Comparison of ENCODE assay signal across 10 mouse cellular contexts in the genomic region with DNA sequence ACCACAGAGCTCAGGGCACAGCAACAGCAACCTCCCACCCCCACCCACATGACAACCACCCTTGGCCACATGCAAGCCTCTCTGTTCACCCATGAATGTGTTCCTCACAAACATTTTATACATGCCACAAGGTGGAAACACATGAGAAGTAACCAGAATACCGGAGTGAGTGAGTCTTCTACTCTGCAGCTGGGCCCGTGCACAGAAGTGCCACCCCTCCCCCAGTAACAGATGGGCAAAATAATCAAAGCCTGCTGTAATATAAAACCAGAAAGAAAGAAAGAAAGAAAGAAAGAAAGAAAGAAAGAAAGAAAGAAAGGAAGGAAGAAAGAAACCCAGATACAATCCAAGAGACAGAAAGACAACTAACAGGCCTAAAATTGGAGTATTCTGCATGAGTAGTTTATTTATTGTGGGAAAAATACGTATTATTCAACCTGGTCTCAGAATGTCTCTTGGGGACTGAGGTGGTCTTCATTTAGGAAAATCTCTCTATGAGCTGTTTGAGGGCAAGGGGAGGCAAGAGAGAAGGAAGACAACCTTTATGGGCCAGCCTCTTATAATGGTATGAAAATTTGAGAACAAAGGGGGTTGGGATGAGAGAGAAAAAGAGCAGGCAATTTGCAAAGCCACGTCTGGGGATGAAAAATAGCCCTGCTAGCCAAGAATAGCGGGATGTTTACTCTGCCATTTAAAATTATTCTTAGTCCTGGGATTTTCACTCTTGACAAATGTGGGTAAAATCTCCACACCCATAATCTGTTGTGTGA.
DNase-seq lines count a peak whose midpoint lies in the region; ATAC-seq lines count a peak whose summit lies in the region.
"Had no signal": no experiment of that assay in that cellular context is flagged by ENCODE, and none has a peak within 500 bp of the region (broad histone marks: within the 10 kb centered on the region; RNA-seq: fewer than 3 reads in every experiment).

No protein-coding gene starts in this region.

- peak overlapping the region; percentile 80 for H3K27ac ChIP-seq in hindbrain, embryonic 14.5 days
- peak overlapping the region; percentile 58 for H3K27ac ChIP-seq in midbrain, embryonic 16.5 days (ENCODE audit: low read length)
- H3K27ac ChIP-seq: embryonic facial prominence, embryonic 13.5 days had no signal

- ATAC-seq in hindbrain, embryonic 14.5 days (ENCODE audit: low FRiP score) = no peak
- no peak for ATAC-seq in midbrain, embryonic 16.5 days
- ATAC-seq in megakaryocyte progenitor cell, adult 5-6 weeks (replicated peaks; ENCODE audit: poor library complexity) = no peak

- peak; percentile 9 to 22 for DNase-seq in spleen, postnatal 36 days (ENCODE audit: low spot score in 2 of 2)
- no peak for DNase-seq in spleen, adult 18-20 months
- DNase-seq in hindbrain, embryonic 14.5 days (ENCODE audit: low spot score) = no peak
- no peak for DNase-seq in ovary, postnatal 36 days (ENCODE audit: low spot score)
- DNase-seq in testis, postnatal 14 days (ENCODE audit: low spot score) = no peak
- DNase-seq in urinary bladder, postnatal 36 days (ENCODE audit: low spot score in 2 of 2) = no peak
- DNase-seq: heart, adult 11 months had no signal

- H3K36me3 ChIP-seq in hindbrain, embryonic 14.5 days (replicated peaks; ENCODE audit: control insufficient read depth, insufficient read depth) = no peaks in the 10 kb centered on the region
- H3K36me3 ChIP-seq in midbrain, embryonic 16.5 days (ENCODE audit: control insufficient read depth, insufficient read depth, low read length) = no peaks in the 10 kb centered on the region
- H3K36me3 ChIP-seq: embryonic facial prominence, embryonic 13.5 days had no signal

- H3K4me2 ChIP-seq in hindbrain, embryonic 14.5 days (replicated peaks) = no peak overlapping the region
- H3K4me2 ChIP-seq in midbrain, embryonic 16.5 days (ENCODE audit: low read length) = no peak overlapping the region
- H3K4me2 ChIP-seq: embryonic facial prominence, embryonic 13.5 days had no signal

- no peaks in the 10 kb centered on the region for H3K9me3 ChIP-seq in hindbrain, embryonic 14.5 days (ENCODE audit: control insufficient read depth, low read length)
- H3K9me3 ChIP-seq in midbrain, embryonic 16.5 days (replicated peaks; ENCODE audit: control insufficient read depth, low read length, poor library complexity, severe bottlenecking) = no peaks in the 10 kb centered on the region
- H3K9me3 ChIP-seq: embryonic facial prominence, embryonic 13.5 days had no signal

- H3K4me3 ChIP-seq in hindbrain, embryonic 14.5 days (replicated peaks; ENCODE audit: low read length) = no peak overlapping the region
- H3K4me3 ChIP-seq in midbrain, embryonic 16.5 days (ENCODE audit: low read depth, low read length) = no peak overlapping the region
- H3K4me3 ChIP-seq: embryonic facial prominence, embryonic 13.5 days had no signal

- H3K27me3 ChIP-seq in hindbrain, embryonic 14.5 days (ENCODE audit: control insufficient read depth, insufficient read depth, low read length) = no peaks in the 10 kb centered on the region
- H3K27me3 ChIP-seq in midbrain, embryonic 16.5 days (ENCODE audit: control insufficient read depth, insufficient read depth, low read depth, low read length) = no peaks in the 10 kb centered on the region
- H3K27me3 ChIP-seq: embryonic facial prominence, embryonic 13.5 days had no signal

- H3K4me1 ChIP-seq in hindbrain, embryonic 14.5 days (replicated peaks; ENCODE audit: control insufficient read depth, insufficient read depth, low read length) = peaks cover 29% of the 10 kb centered on the region
- peaks cover 21% of the 10 kb centered on the region for H3K4me1 ChIP-seq in midbrain, embryonic 16.5 days (ENCODE audit: control insufficient read depth, insufficient read depth, low read length)

- 10% methylated on average over 5 of the region's 5 CpGs for WGBS in hindbrain, embryonic 14.5 days
- whole genome bisulfite sequencing in midbrain, embryonic 16.5 days = 14% methylated on average over 5 of the region's 5 CpGs

- peak overlapping the region; percentile 49 for H3K9ac ChIP-seq in hindbrain, embryonic 14.5 days
- H3K9ac ChIP-seq in midbrain, embryonic 16.5 days (ENCODE audit: low read depth, low read length) = peak overlapping the region; percentile 45; the same call in 1 of the 2 replicates
- H3K9ac ChIP-seq: embryonic facial prominence, embryonic 13.5 days had no signal

Comparison
In these comparisons a context has a peak if more than half of its experiments do, and no peak if none do; other contexts are left out.
1. DNase-seq: peak in spleen, postnatal 36 days (2 of 2); none in spleen, adult 18-20 months (0 of 2), hindbrain, embryonic 14.5 days (single experiment), ovary, postnatal 36 days (single experiment), testis, postnatal 14 days (single experiment) and urinary bladder, postnatal 36 days (0 of 2).